Mouse (Mus musculus): ENCODE data around the gene Oas1a. TPM values are rescaled to one million over a fixed set of nuclear protein-coding genes. Genes with fewer than 3 reads are reported as not detected.
"Not testable (repeated sequence)": the region's sequence is repeated elsewhere in the genome, so short reads cannot be mapped to it uniquely, and the experiment has no call there.

Gene Oas1a
- 0.96 and 1.2 TPM in 2 replicates for polyA plus RNA-seq (2016; fragmentation: Nextera tagmentation; extraction: Ambion mirVana)

GRCm38 (mm10) chr5:120906791-120907733 is at the start of gene Oas1a:
Gene Oas1a, minus strand, starts transcription at chr5:120907521.
- not testable (repeated sequence) for H3K27me3 ChIP-seq; H3K9me3 ChIP-seq (replicated peaks); H3K9ac ChIP-seq; H3K4me1 ChIP-seq; H3K36me3 ChIP-seq; H3K4me3 ChIP-seq; ATAC-seq (ENCODE audit: low FRiP score); H3K27ac ChIP-seq; H3K4me2 ChIP-seq (replicated peaks)
- 37% methylated on average over 9 of the region's 12 CpGs for WGBS

- H3K9me3 ChIP-seq (replicated peaks), result no peaks in the 10 kb centered on the region
- no peaks in the 10 kb centered on the region; the same call in 1 of the 2 replicates for H3K4me1 ChIP-seq
- H3K27me3 ChIP-seq, result no peaks in the 10 kb centered on the region
- no peak for ATAC-seq (ENCODE audit: low FRiP score)
- H3K4me2 ChIP-seq (replicated peaks), result no peak overlapping the region
- no peak overlapping the region for H3K4me3 ChIP-seq
- H3K9ac ChIP-seq, result no peak overlapping the region
- no peaks in the 10 kb centered on the region for H3K36me3 ChIP-seq
- WGBS, result 20% methylated on average over 5 of the region's 5 CpGs
- H3K27ac ChIP-seq, result no peak overlapping the region
These were observed 46.7 kb upstream of the Oas1a start for GRCm38 (mm10) chr5:120953974-120954373.

DNA sequence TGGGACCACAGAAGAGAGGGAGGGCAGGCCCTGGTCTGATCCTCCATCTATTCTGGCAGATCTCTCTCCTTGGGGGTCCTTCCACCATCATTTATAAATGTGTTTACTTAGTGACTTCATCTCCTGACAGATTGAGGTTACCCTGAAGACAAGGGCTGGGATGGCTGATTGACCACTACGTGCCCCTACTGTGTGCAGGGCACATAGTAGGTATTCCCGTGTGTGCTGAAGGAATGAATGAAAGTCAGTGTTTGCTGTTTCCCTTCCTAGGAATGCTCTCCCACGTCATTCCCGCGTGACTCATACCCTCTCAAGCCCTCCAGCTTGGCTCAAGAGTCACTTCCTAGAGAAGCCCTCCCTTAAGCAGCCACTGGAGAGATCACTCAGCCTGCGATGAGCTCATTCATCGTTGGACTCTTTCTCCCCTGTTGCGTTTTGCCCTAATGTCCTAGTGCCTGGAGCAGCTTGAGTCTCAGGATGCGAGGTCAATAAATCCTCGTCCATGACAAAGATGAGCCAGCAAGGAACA is 45.0 kb upstream of the Oas1a start:
- no peak for ATAC-seq (ENCODE audit: low FRiP score)
- Histone ChIP-seq H3K27ac (no peak overlapping the region), H3K9ac (no peak overlapping the region), H3K36me3 (no peaks in the 10 kb centered on the region), H3K4me3 (no peak overlapping the region), H3K27me3 (no peaks in the 10 kb centered on the region), H3K4me2 (replicated peaks) (no peak overlapping the region), H3K9me3 (replicated peaks) (no peaks in the 10 kb centered on the region), H3K4me1 (no peaks in the 10 kb centered on the region; the same call in 1 of the 2 replicates)
- WGBS, result 73% methylated on average over 10 of the region's 10 CpGs

DNA sequence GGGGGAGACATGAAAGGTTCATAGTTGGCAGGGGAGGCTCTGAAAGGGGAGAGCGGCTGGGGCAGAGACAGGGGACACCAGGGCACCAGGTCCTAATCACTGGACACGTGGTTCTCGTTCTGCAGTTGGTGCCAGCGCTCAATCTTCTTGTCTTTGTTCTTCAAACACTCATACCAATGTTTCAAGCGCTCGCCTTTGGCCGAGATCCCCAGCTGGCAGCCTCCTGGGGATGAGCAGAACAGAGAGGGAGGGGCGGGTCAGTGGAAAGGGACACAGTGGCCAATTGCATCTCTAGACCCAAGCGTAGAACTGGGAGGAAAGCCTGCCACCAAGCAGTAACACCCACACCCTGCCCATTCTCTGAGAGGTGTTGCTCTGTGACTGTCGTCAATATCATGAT is 34.8 kb upstream of the Oas1a start:
- Histone ChIP-seq H3K36me3 (no peaks in the 10 kb centered on the region), H3K9ac (no peak overlapping the region), H3K4me3 (no peak overlapping the region), H3K27ac (no peak overlapping the region), H3K4me2 (replicated peaks) (no peak overlapping the region), H3K27me3 (no peaks in the 10 kb centered on the region), H3K4me1 (0 out of 2 replicates have a peak, but pooled peaks cover 6% of the 10 kb centered on the region), H3K9me3 (replicated peaks) (no peaks in the 10 kb centered on the region)
- WGBS, result 65% methylated on average over 10 of the region's 10 CpGs
- ATAC-seq (ENCODE audit: low FRiP score), result no peak

GRCm38 (mm10) chr5:120938586-120938985 is 31.3 kb upstream of the Oas1a start:
- no peak overlapping the region for H3K9ac ChIP-seq
- no peaks in the 10 kb centered on the region for H3K27me3 ChIP-seq
- H3K9me3 ChIP-seq (replicated peaks), result no peaks in the 10 kb centered on the region
- WGBS, result 53% methylated on average over 8 of the region's 8 CpGs
- H3K36me3 ChIP-seq, result no peaks in the 10 kb centered on the region
- no peak for ATAC-seq (ENCODE audit: low FRiP score)
- H3K4me3 ChIP-seq, result no peak overlapping the region
- H3K4me1 ChIP-seq, result no peaks in the 10 kb centered on the region
- no peak overlapping the region for H3K4me2 ChIP-seq (replicated peaks)
- no peak overlapping the region for H3K27ac ChIP-seq

- H3K4me2 ChIP-seq (replicated peaks), result no peak overlapping the region
- 81% methylated on average over 4 of the region's 4 CpGs for WGBS
- no peak overlapping the region for H3K9ac ChIP-seq
- no peaks in the 10 kb centered on the region for H3K9me3 ChIP-seq (replicated peaks)
- no peaks in the 10 kb centered on the region for H3K27me3 ChIP-seq
- no peak overlapping the region for H3K27ac ChIP-seq
- H3K4me1 ChIP-seq, result no peaks in the 10 kb centered on the region
- no peak for ATAC-seq (ENCODE audit: low FRiP score)
- H3K4me3 ChIP-seq, result no peak overlapping the region
- H3K36me3 ChIP-seq, result no peaks in the 10 kb centered on the region
These were observed 30.5 kb upstream of the Oas1a start for GRCm38 (mm10) chr5:120937841-120938240.

GRCm38 (mm10) chr5:120933966-120934365 is 26.6 kb upstream of the Oas1a start:
- WGBS, result 30% methylated on average over 5 of the region's 5 CpGs
- no peak for ATAC-seq (ENCODE audit: low FRiP score)
- H3K4me3 ChIP-seq, result no peak overlapping the region
- no peaks in the 10 kb centered on the region for H3K36me3 ChIP-seq
- no peak overlapping the region for H3K9ac ChIP-seq
- H3K9me3 ChIP-seq (replicated peaks), result no peaks in the 10 kb centered on the region
- no peak overlapping the region for H3K27ac ChIP-seq
- H3K4me1 ChIP-seq, result no peaks in the 10 kb centered on the region
- no peak overlapping the region for H3K4me2 ChIP-seq (replicated peaks)
- H3K27me3 ChIP-seq, result no peaks in the 10 kb centered on the region

- Histone ChIP-seq H3K4me1 (no peaks in the 10 kb centered on the region), H3K4me3 (no peak overlapping the region), H3K9me3 (replicated peaks) (no peaks in the 10 kb centered on the region), H3K27me3 (no peaks in the 10 kb centered on the region), H3K36me3 (no peaks in the 10 kb centered on the region), H3K9ac (no peak overlapping the region), H3K27ac (no peak overlapping the region), H3K4me2 (replicated peaks) (no peak overlapping the region)
- 10% methylated on average over 1 of the region's 1 CpGs for WGBS
- no peak for ATAC-seq (ENCODE audit: low FRiP score)
These were observed 19.7 kb upstream of the Oas1a start for GRCm38 (mm10) chr5:120927036-120927435.

- not testable (repeated sequence) for H3K4me3 ChIP-seq; H3K9me3 ChIP-seq (replicated peaks); H3K27ac ChIP-seq; H3K4me1 ChIP-seq; H3K9ac ChIP-seq; H3K4me2 ChIP-seq (replicated peaks); ATAC-seq (ENCODE audit: low FRiP score); H3K36me3 ChIP-seq; H3K27me3 ChIP-seq
- WGBS, result 80% methylated on average over 2 of the region's 2 CpGs
These were observed 19.0 kb upstream of the Oas1a start for GRCm38 (mm10) chr5:120926311-120926710.

DNA sequence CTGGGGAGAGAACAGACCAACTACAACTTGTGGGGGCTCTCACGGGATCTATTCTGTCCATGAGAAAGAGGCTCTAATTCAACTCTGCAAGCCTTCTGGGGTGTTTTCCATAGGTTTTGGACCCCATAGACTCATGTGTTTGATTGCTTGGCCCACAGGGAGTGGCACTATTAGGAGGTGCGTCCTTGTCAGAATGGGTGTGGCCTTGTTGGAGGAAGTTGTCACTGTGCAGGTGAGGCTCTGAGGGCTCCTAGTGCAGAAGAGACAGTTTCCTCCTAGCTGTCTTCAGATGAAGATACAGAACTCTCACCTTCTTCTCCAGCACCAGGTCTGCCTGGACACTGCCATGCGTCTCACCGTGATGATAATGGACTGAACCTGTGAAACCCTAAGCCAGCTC is 17.2 kb upstream of the Oas1a start:
- H3K9ac ChIP-seq; H3K4me1 ChIP-seq; ATAC-seq (ENCODE audit: low FRiP score); H3K27me3 ChIP-seq; H3K27ac ChIP-seq; H3K4me2 ChIP-seq (replicated peaks); H3K9me3 ChIP-seq (replicated peaks); H3K4me3 ChIP-seq; H3K36me3 ChIP-seq: not testable (repeated sequence)
- WGBS, result 81% methylated on average over 4 of the region's 4 CpGs

- 82% methylated on average over 4 of the region's 4 CpGs for WGBS
- no peak for ATAC-seq (ENCODE audit: low FRiP score)
- Histone ChIP-seq H3K4me1 (no peaks in the 10 kb centered on the region), H3K36me3 (no peaks in the 10 kb centered on the region), H3K27ac (no peak overlapping the region), H3K9me3 (replicated peaks) (no peaks in the 10 kb centered on the region), H3K4me2 (replicated peaks) (no peak overlapping the region), H3K9ac (no peak overlapping the region), H3K4me3 (no peak overlapping the region), H3K27me3 (no peaks in the 10 kb centered on the region)
These were observed 16.6 kb upstream of the Oas1a start for GRCm38 (mm10) chr5:120923969-120924368.

DNA sequence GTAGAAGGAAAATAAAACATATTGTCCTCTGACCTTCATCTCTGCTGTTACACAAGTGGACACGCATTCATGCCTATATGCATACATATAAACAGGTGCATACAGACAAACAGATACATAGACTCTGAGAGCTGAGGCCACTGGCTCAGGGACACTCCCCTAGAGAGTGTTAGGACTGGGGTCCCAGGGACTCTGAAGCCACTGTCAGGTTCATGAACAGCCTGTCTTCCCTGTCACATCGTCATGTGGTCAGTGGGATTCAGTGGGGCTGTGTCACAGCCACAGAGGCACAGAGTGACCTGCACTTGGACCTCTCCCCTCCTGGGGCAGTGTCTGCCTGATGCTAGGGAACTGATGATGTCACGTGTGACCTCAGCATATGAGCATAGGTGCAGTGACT is 13.0 kb upstream of the Oas1a start:
- H3K9me3 ChIP-seq (replicated peaks), result no peaks in the 10 kb centered on the region
- no peak overlapping the region for H3K9ac ChIP-seq
- 77% methylated on average over 3 of the region's 3 CpGs for WGBS
- ATAC-seq (ENCODE audit: low FRiP score), result no peak
- H3K27me3 ChIP-seq, result no peaks in the 10 kb centered on the region
- H3K4me3 ChIP-seq, result no peak overlapping the region
- no peak overlapping the region for H3K27ac ChIP-seq
- H3K4me2 ChIP-seq (replicated peaks), result no peak overlapping the region
- no peaks in the 10 kb centered on the region for H3K36me3 ChIP-seq
- H3K4me1 ChIP-seq, result no peaks in the 10 kb centered on the region
